Comparison of ENCODE assay signal across 14 mouse cellular contexts in genomic region chr7:36507895-36508431, GRCm38 (mm10).
"Had no signal": no experiment of that assay in that cellular context is flagged by ENCODE, and none has a peak within 500 bp of the region (broad histone marks: within the 10 kb centered on the region; RNA-seq: fewer than 3 reads in every experiment).

No protein-coding gene starts in this region.

- DNase-seq: kidney, postnatal 14 days; left cerebral cortex, postnatal 4 days; lung, embryonic 14.5 days; lung, postnatal 10 days; lung, postnatal 4 days; midbrain, embryonic 14.5 days; thymus, postnatal 4 days had no signal

- H3K4me2 ChIP-seq: kidney, embryonic 15.5 days; limb, embryonic 13.5 days; liver, embryonic 15.5 days; lung, embryonic 14.5 days; neural tube, embryonic 12.5 days had no signal

- H3K36me3 ChIP-seq: kidney, embryonic 15.5 days; limb, embryonic 13.5 days; liver, embryonic 15.5 days; midbrain, embryonic 10.5 days; neural tube, embryonic 12.5 days had no signal

- H3K9ac ChIP-seq: kidney, embryonic 15.5 days; limb, embryonic 13.5 days; liver, embryonic 15.5 days; lung, embryonic 14.5 days; neural tube, embryonic 12.5 days had no signal

- H3K9me3 ChIP-seq: kidney, embryonic 15.5 days; limb, embryonic 13.5 days; liver, embryonic 15.5 days; midbrain, embryonic 10.5 days; neural tube, embryonic 12.5 days had no signal

- H3K4me3 ChIP-seq: kidney, embryonic 15.5 days; limb, embryonic 13.5 days; liver, embryonic 15.5 days; midbrain, embryonic 10.5 days; myocyte; neural tube, embryonic 12.5 days had no signal

- H3K27ac ChIP-seq: kidney, embryonic 15.5 days; limb, embryonic 13.5 days; liver, embryonic 15.5 days; midbrain, embryonic 10.5 days; neural tube, embryonic 12.5 days; stomach, postnatal 0 days had no signal

- H3K4me1 ChIP-seq: kidney, embryonic 15.5 days; limb, embryonic 13.5 days; liver, embryonic 15.5 days; neural tube, embryonic 12.5 days had no signal

- H3K27me3 ChIP-seq: limb, embryonic 13.5 days; liver, embryonic 15.5 days; neural tube, embryonic 12.5 days had no signal
